Mouse (Mus musculus): Measurements from ENCODE around the gene Gm42420. TPM values are rescaled to one million over a fixed set of nuclear protein-coding genes. Genes with fewer than 3 reads are reported as not detected.

Gene Gm42420
- polyA plus RNA-seq, 1 experiment from 2014 or later: 0.51 TPM

DNA sequence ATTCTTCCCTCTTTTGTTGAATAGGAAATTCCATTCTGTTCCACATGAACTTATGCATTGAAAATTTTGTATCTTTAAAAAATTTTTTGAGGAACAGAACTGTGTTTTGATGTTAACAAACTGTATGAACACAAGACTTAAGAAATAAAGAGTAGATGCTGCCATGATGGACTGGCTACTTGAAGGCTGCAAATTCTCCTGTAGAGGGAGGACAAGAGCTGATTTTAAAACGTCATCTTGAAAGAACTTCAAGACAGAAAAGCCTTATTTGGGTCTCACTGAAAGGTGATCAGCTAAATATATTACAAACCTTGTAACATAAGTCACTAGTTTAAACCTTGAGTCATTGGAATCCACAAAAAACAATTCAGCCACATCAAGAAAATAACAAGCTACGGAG lies 24.7 kb downstream of the Gm42420 start:
- Histone ChIP-seq H3K9ac (ENCODE audit: low read length) (no peak overlapping the region), H3K4me1 (ENCODE audit: control insufficient read depth, insufficient read depth, low read length) (no peaks in the 10 kb centered on the region), H3K27me3 (ENCODE audit: control insufficient read depth, insufficient read depth, low read length) (no peaks in the 10 kb centered on the region), H3K27ac (ENCODE audit: low read depth, low read length) (no peak overlapping the region), H3K4me3 (ENCODE audit: low read depth, low read length) (no peak overlapping the region), H3K9me3 (ENCODE audit: control insufficient read depth, low read length) (no peaks in the 10 kb centered on the region), H3K36me3 (ENCODE audit: control insufficient read depth, insufficient read depth, low read length) (no peaks in the 10 kb centered on the region), H3K4me2 (no peak overlapping the region)
- WGBS: 73% methylated on average over 2 of the region's 2 CpGs
- no peak for ATAC-seq (ENCODE audit: low FRiP score)
- DNase-seq (ENCODE audit: low spot score, missing footprints): no peak

GRCm38 (mm10) chr6:39611296-39611695 lies 25.7 kb downstream of the Gm42420 start:
- Histone ChIP-seq H3K27me3 (ENCODE audit: control insufficient read depth, insufficient read depth, low read length) (no peaks in the 10 kb centered on the region), H3K36me3 (ENCODE audit: control insufficient read depth, insufficient read depth, low read length) (no peaks in the 10 kb centered on the region), H3K4me3 (ENCODE audit: low read depth, low read length) (no peak overlapping the region), H3K4me1 (ENCODE audit: control insufficient read depth, insufficient read depth, low read length) (no peaks in the 10 kb centered on the region), H3K27ac (ENCODE audit: low read depth, low read length) (no peak overlapping the region), H3K4me2 (no peak overlapping the region), H3K9me3 (ENCODE audit: control insufficient read depth, low read length) (no peaks in the 10 kb centered on the region), H3K9ac (ENCODE audit: low read length) (no peak overlapping the region)
- DNase-seq (ENCODE audit: low spot score, missing footprints) (no peak), ATAC-seq (ENCODE audit: low FRiP score) (no peak)
- WGBS: 90% methylated on average over 2 of the region's 2 CpGs

Other genes with a start within 250 kb of the Gm42420 start
- gene Slc37a3, start 208.1 kb upstream of the Gm42420 start, polyA plus RNA-seq (2014; fragmentation: Nextera tagmentation; extraction: Ambion mirVana): 43.6 and 50.7 TPM in 2 replicates
- gene Rab19, start 204.6 kb upstream of the Gm42420 start, polyA plus RNA-seq (2014; fragmentation: Nextera tagmentation; extraction: Ambion mirVana): 0.23 and 0.30 TPM in 2 replicates
- 128 and 131 TPM in 2 replicates for gene Mkrn1, start 165.3 kb upstream of the Gm42420 start, polyA plus RNA-seq (2014; fragmentation: Nextera tagmentation; extraction: Ambion mirVana)
- 44.9 and 49.3 TPM in 2 replicates for gene Dennd2a, start 27.9 kb upstream of the Gm42420 start, polyA plus RNA-seq (2014; fragmentation: Nextera tagmentation; extraction: Ambion mirVana)
- gene Adck2, start 11.9 kb upstream of the Gm42420 start, polyA plus RNA-seq (2014; fragmentation: Nextera tagmentation; extraction: Ambion mirVana): 25.5 and 28.4 TPM in 2 replicates
- 234 and 271 TPM in 2 replicates for gene Ndufb2, start 6.8 kb downstream of the Gm42420 start, polyA plus RNA-seq (2014; fragmentation: Nextera tagmentation; extraction: Ambion mirVana)
- 20.4 and 22.7 TPM in 2 replicates for gene Braf, start 139.7 kb downstream of the Gm42420 start, polyA plus RNA-seq (2014; fragmentation: Nextera tagmentation; extraction: Ambion mirVana)
- 252 and 253 TPM in 2 replicates for gene Mrps33, start 225.2 kb downstream of the Gm42420 start, polyA plus RNA-seq (2014; fragmentation: Nextera tagmentation; extraction: Ambion mirVana)

Measured in midbrain, embryonic 11.5 days (tissue).